Mouse (Mus musculus): ENCODE results near the gene Arhgef39. TPM values are rescaled to one million over a fixed set of nuclear protein-coding genes. Genes with fewer than 3 reads are reported as not detected.

Gene Arhgef39
- polyA plus RNA-seq, 1 experiment from 2014 or later = 51.8 TPM

- Histone ChIP-seq H3K4me2 (peak overlapping the region; percentile 73), H3K4me1 (ENCODE audit: insufficient read depth) (peaks cover 15% of the 10 kb centered on the region), H3K36me3 (ENCODE audit: insufficient read depth) (peaks cover 18% of the 10 kb centered on the region), H3K9me3 (ENCODE audit: low read depth, low read length) (no peaks in the 10 kb centered on the region), H3K27ac (ENCODE audit: low read depth) (no peak overlapping the region), H3K9ac (peak overlapping the region; percentile 78), H3K27me3 (ENCODE audit: insufficient read depth, low read length) (no peaks in the 10 kb centered on the region), H3K4me3 (ENCODE audit: low read depth, low read length) (peak overlapping the region; percentile 70)
- no peak for TF ChIP-seq CTCF (IDR thresholded peaks at IDR 0.05; ENCODE audit: low read depth)
- ATAC-seq (ENCODE audit: insufficient read depth) (no peak), DNase-seq (no peak)
- WGBS = 62% methylated on average over 4 of the region's 4 CpGs
Measured at GRCm38 (mm10) chr4:43497946-43498345, 1.5 kb downstream of the Arhgef39 start.

DNA sequence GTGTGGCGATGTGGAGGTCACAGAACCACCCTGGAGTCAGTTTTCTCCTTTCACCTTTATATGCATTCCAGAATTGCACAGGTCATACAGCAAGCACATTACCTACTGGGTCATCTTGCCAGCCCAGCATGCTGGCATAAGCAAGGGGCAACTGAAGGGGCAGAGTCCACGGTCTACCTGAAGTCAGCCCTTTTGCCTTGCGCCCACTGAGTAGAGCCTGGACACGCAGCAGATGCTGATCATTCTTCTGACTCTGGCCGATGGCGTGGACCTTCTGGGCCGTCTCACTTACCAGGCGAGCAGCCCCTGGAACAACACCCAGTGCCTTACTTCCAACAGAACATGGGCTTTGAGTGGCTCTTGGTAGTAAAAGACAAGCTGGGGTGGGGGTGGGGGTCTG is 2.1 kb downstream of the Arhgef39 start:
- WGBS = 90% methylated on average over 8 of the region's 8 CpGs
- H3K9me3 ChIP-seq (ENCODE audit: low read depth, low read length) = no peaks in the 10 kb centered on the region
- 0 out of 2 replicates have a peak overlapping the region, but pooled peaks have one; percentile 70 for H3K4me3 ChIP-seq (ENCODE audit: low read depth, low read length)
- TF ChIP-seq CTCF (IDR thresholded peaks at IDR 0.05; ENCODE audit: low read depth) = no peak
- no peak overlapping the region for H3K9ac ChIP-seq
- H3K4me2 ChIP-seq = peak overlapping the region; percentile 73
- no peak for DNase-seq
- peaks cover 15% of the 10 kb centered on the region for H3K4me1 ChIP-seq (ENCODE audit: insufficient read depth)
- no peaks in the 10 kb centered on the region for H3K27me3 ChIP-seq (ENCODE audit: insufficient read depth, low read length)
- ATAC-seq (ENCODE audit: insufficient read depth) = no peak
- H3K27ac ChIP-seq (ENCODE audit: low read depth) = no peak overlapping the region
- H3K36me3 ChIP-seq (ENCODE audit: insufficient read depth) = peaks cover 18% of the 10 kb centered on the region

DNA sequence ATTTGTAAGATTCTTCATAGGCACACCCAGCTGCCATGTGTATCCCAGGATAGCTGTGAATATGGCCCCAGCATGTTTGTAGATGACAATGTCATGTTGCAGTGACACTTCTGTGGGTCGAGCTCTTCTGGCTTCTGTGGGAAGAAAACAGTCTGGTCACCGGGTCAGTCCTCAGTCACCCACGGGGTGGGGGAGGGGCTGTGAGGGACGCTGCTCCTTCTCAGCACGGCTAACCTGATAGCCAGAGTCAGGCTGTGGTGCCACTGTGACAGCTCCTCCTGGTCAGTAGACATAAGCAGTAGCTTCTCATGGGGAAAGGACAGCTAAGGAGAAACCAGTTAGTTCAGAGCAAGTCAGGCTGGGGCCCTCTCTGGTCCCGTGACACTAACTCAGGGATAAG is 2.9 kb downstream of the Arhgef39 start:
- Histone ChIP-seq H3K36me3 (ENCODE audit: insufficient read depth) (peaks cover 18% of the 10 kb centered on the region), H3K9me3 (ENCODE audit: low read depth, low read length) (no peaks in the 10 kb centered on the region), H3K4me1 (ENCODE audit: insufficient read depth) (peaks cover 15% of the 10 kb centered on the region), H3K9ac (no peak overlapping the region), H3K27ac (ENCODE audit: low read depth) (no peak overlapping the region), H3K4me3 (ENCODE audit: low read depth, low read length) (no peak overlapping the region), H3K4me2 (no peak overlapping the region), H3K27me3 (ENCODE audit: insufficient read depth, low read length) (no peaks in the 10 kb centered on the region)
- ATAC-seq (ENCODE audit: insufficient read depth) = no peak
- no peak for DNase-seq
- TF ChIP-seq CTCF (IDR thresholded peaks at IDR 0.05; ENCODE audit: low read depth) = no peak
- WGBS = 46% methylated on average over 6 of the region's 6 CpGs

DNA sequence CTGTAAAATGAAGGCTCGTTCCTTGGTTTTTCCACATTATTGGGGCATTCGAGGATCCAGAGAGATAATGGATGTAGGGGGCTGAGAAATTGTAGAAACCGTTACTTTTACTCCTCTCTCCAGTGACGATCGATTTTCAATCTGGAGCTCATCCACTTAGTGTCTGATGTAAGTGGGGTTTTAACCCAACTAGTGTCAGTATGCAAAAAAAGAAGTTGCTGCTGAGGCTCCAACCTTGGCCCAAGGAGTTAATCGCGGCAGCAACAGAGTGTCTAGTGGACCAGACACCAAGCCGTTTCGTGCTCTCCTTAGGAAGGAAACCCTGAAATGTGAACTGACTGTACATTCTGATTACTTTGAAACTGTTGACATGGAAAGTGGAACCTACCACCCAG is 5.7 kb downstream of the Arhgef39 start:
- 1% methylated on average over 9 of the region's 9 CpGs for WGBS
- ATAC-seq (ENCODE audit: insufficient read depth) = no peak
- H3K4me3 ChIP-seq (ENCODE audit: low read depth, low read length) = peak overlapping the region; percentile 75

GRCm38 (mm10) chr4:43493186-43493845 is 6.2 kb downstream of the Arhgef39 start:
- ATAC-seq (ENCODE audit: insufficient read depth) = peak; percentile 90
- DNase-seq = peak; percentile 99
- H3K27ac ChIP-seq (ENCODE audit: low read depth) = peak overlapping the region; percentile 90

More for the DNA sequence above, 5.7 kb downstream of the Arhgef39 start:
- no peaks in the 10 kb centered on the region for H3K9me3 ChIP-seq (ENCODE audit: low read depth, low read length)
- peaks cover 10% of the 10 kb centered on the region for H3K4me1 ChIP-seq (ENCODE audit: insufficient read depth)
- H3K27ac ChIP-seq (ENCODE audit: low read depth) = peak overlapping the region; percentile 90
- H3K36me3 ChIP-seq (ENCODE audit: insufficient read depth) = peaks cover 18% of the 10 kb centered on the region
- H3K9ac ChIP-seq = peak overlapping the region; percentile 77
- peak overlapping the region; percentile 69 for H3K4me2 ChIP-seq
- DNase-seq = peak; percentile 41
- H3K27me3 ChIP-seq (ENCODE audit: insufficient read depth, low read length) = no peaks in the 10 kb centered on the region
- no peak for TF ChIP-seq CTCF (IDR thresholded peaks at IDR 0.05; ENCODE audit: low read depth)

GRCm38 (mm10) chr4:43492821-43493185 is 6.7 kb downstream of the Arhgef39 start, which contains the start of gene Ccdc107:
Gene Ccdc107 (plus strand): TSS chr4:43492900.
- ATAC-seq (ENCODE audit: insufficient read depth) = peak; percentile 98
- H3K4me3 ChIP-seq (ENCODE audit: low read depth, low read length) = peak within 1 kb of the TSS; percentile 75
- DNase-seq = peak; percentile 97
- WGBS = under 1% methylated on average over 25 of the region's 25 CpGs
- peak within 1 kb of the TSS; percentile 69 for H3K4me2 ChIP-seq
- H3K9me3 ChIP-seq (ENCODE audit: low read depth, low read length) = no peaks in the 10 kb centered on the region
- H3K9ac ChIP-seq = peak within 1 kb of the TSS; percentile 77
- H3K4me1 ChIP-seq (ENCODE audit: insufficient read depth) = no peaks in the 10 kb centered on the region
- H3K36me3 ChIP-seq (ENCODE audit: insufficient read depth) = peaks cover 18% of the 10 kb centered on the region
- peak within 1 kb of the TSS; percentile 90 for H3K27ac ChIP-seq (ENCODE audit: low read depth)
- TF ChIP-seq CTCF (IDR thresholded peaks at IDR 0.05; ENCODE audit: low read depth) = no peak; the same call in 1 of the 2 replicates
- no peaks in the 10 kb centered on the region for H3K27me3 ChIP-seq (ENCODE audit: insufficient read depth, low read length)

More at GRCm38 (mm10) chr4:43493186-43493845, 6.2 kb downstream of the Arhgef39 start:
- peak overlapping the region; percentile 75 for H3K4me3 ChIP-seq (ENCODE audit: low read depth, low read length)
- WGBS = 0% methylated on average over 47 of the region's 47 CpGs
- peak overlapping the region; percentile 77 for H3K9ac ChIP-seq
- H3K36me3 ChIP-seq (ENCODE audit: insufficient read depth) = peaks cover 18% of the 10 kb centered on the region
- TF ChIP-seq CTCF (IDR thresholded peaks at IDR 0.05; ENCODE audit: low read depth) = peak; percentile 47
- H3K9me3 ChIP-seq (ENCODE audit: low read depth, low read length) = no peaks in the 10 kb centered on the region
- peak overlapping the region; percentile 69 for H3K4me2 ChIP-seq
- peaks cover 5% of the 10 kb centered on the region for H3K4me1 ChIP-seq (ENCODE audit: insufficient read depth)
- H3K27me3 ChIP-seq (ENCODE audit: insufficient read depth, low read length) = no peaks in the 10 kb centered on the region

GRCm38 (mm10) chr4:43492101-43492820 is 7.2 kb downstream of the Arhgef39 start:
- H3K9ac ChIP-seq = no peak overlapping the region
- no peak for TF ChIP-seq CTCF (IDR thresholded peaks at IDR 0.05; ENCODE audit: low read depth)
- no peak for ATAC-seq (ENCODE audit: insufficient read depth)

More at GRCm38 (mm10) chr4:43492101-43492820, 7.2 kb downstream of the Arhgef39 start:
- peak; percentile 26 for DNase-seq
- H3K4me3 ChIP-seq (ENCODE audit: low read depth, low read length) = peak overlapping the region; percentile 75
- H3K4me2 ChIP-seq = peak overlapping the region; percentile 69
- WGBS = 43% methylated on average over 12 of the region's 12 CpGs
- H3K4me1 ChIP-seq (ENCODE audit: insufficient read depth) = no peaks in the 10 kb centered on the region
- H3K27ac ChIP-seq (ENCODE audit: low read depth) = peak overlapping the region; percentile 90; the same call in 1 of the 2 replicates
- H3K36me3 ChIP-seq (ENCODE audit: insufficient read depth) = peaks cover 15% of the 10 kb centered on the region
- no peaks in the 10 kb centered on the region for H3K9me3 ChIP-seq (ENCODE audit: low read depth, low read length)
- no peaks in the 10 kb centered on the region for H3K27me3 ChIP-seq (ENCODE audit: insufficient read depth, low read length)
